Mouse (Mus musculus): Measurements from ENCODE around the gene Parp3. TPM values are rescaled to one million over a fixed set of nuclear protein-coding genes. Genes with fewer than 3 reads are reported as not detected.
A peak's percentile ranks its signal among the peaks of the same experiment; 100 is the strongest.

Gene Parp3
- polyA plus RNA-seq, 1 experiment from 2014 or later = 21.5 TPM

- H3K36me3 ChIP-seq (ENCODE audit: insufficient read depth, low read length) = peaks cover 13% of the 10 kb centered on the region; the same call in 1 of the 2 replicates
- 96% methylated on average over 10 of the region's 10 CpGs for WGBS
- DNase-seq (ENCODE audit: low spot score) (no peak), ATAC-seq (no peak)
- H3K27me3 ChIP-seq (replicated peaks; ENCODE audit: insufficient read depth, low read length) = no peaks in the 10 kb centered on the region
- no peak for TF ChIP-seq CTCF (IDR thresholded peaks at IDR 0.05)
- TF ChIP-seq EP300 (IDR thresholded peaks at IDR 0.05) = no peak
- H3K4me3 ChIP-seq (ENCODE audit: low read depth, low read length) = no peak overlapping the region
- H3K9me3 ChIP-seq (ENCODE audit: low read length) = no peaks in the 10 kb centered on the region
- no peak overlapping the region for H3K27ac ChIP-seq (ENCODE audit: low read length)
- peaks cover under 1% of the 10 kb centered on the region; the same call in 1 of the 2 replicates for H3K4me1 ChIP-seq (ENCODE audit: insufficient read depth, low read depth, low read length)
- no peak overlapping the region for H3K9ac ChIP-seq (replicated peaks; ENCODE audit: low read depth)
- no peak overlapping the region for H3K4me2 ChIP-seq (replicated peaks; ENCODE audit: low read depth, low read length)
Measured at GRCm38 (mm10) chr9:106483136-106483535, 6.4 kb upstream of the Parp3 start.

GRCm38 (mm10) chr9:106482578-106483115 lies 5.9 kb upstream of the Parp3 start:
- 84% methylated on average over 16 of the region's 17 CpGs for WGBS
- Histone ChIP-seq H3K4me3 (ENCODE audit: low read depth, low read length) (no peak overlapping the region), H3K27me3 (replicated peaks; ENCODE audit: insufficient read depth, low read length) (no peaks in the 10 kb centered on the region), H3K36me3 (ENCODE audit: insufficient read depth, low read length) (peaks cover 13% of the 10 kb centered on the region; the same call in 1 of the 2 replicates), H3K9ac (replicated peaks; ENCODE audit: low read depth) (no peak overlapping the region), H3K27ac (ENCODE audit: low read length) (no peak overlapping the region), H3K4me2 (replicated peaks; ENCODE audit: low read depth, low read length) (no peak overlapping the region), H3K4me1 (ENCODE audit: insufficient read depth, low read depth, low read length) (peaks cover 5% of the 10 kb centered on the region; the same call in 1 of the 2 replicates), H3K9me3 (ENCODE audit: low read length) (no peaks in the 10 kb centered on the region)
- no peak for TF ChIP-seq CTCF (IDR thresholded peaks at IDR 0.05)
- TF ChIP-seq EP300 (IDR thresholded peaks at IDR 0.05) = no peak
- no peak for ATAC-seq
- DNase-seq (ENCODE audit: low spot score) = no peak

GRCm38 (mm10) chr9:106481676-106482075 lies 4.9 kb upstream of the Parp3 start:
- 88% methylated on average over 13 of the region's 13 CpGs for WGBS
- TF ChIP-seq CTCF (IDR thresholded peaks at IDR 0.05) (no peak), EP300 (IDR thresholded peaks at IDR 0.05) (no peak)
- Histone ChIP-seq H3K27ac (ENCODE audit: low read length) (no peak overlapping the region), H3K4me1 (ENCODE audit: insufficient read depth, low read depth, low read length) (peaks cover 9% of the 10 kb centered on the region; the same call in 1 of the 2 replicates), H3K36me3 (ENCODE audit: insufficient read depth, low read length) (peaks cover 13% of the 10 kb centered on the region; the same call in 1 of the 2 replicates), H3K9ac (replicated peaks; ENCODE audit: low read depth) (no peak overlapping the region), H3K4me2 (replicated peaks; ENCODE audit: low read depth, low read length) (no peak overlapping the region), H3K9me3 (ENCODE audit: low read length) (no peaks in the 10 kb centered on the region), H3K27me3 (replicated peaks; ENCODE audit: insufficient read depth, low read length) (no peaks in the 10 kb centered on the region), H3K4me3 (ENCODE audit: low read depth, low read length) (no peak overlapping the region)
- ATAC-seq (no peak), DNase-seq (ENCODE audit: low spot score) (no peak)

- H3K27ac ChIP-seq (ENCODE audit: low read length) = no peak overlapping the region
- H3K4me1 ChIP-seq (ENCODE audit: insufficient read depth, low read depth, low read length) = peaks cover 9% of the 10 kb centered on the region; the same call in 1 of the 2 replicates
- 91% methylated on average over 14 of the region's 15 CpGs for WGBS
- H3K4me3 ChIP-seq (ENCODE audit: low read depth, low read length) = no peak overlapping the region
- peaks cover 13% of the 10 kb centered on the region; the same call in 1 of the 2 replicates for H3K36me3 ChIP-seq (ENCODE audit: insufficient read depth, low read length)
- ATAC-seq = no peak
- TF ChIP-seq EP300 (IDR thresholded peaks at IDR 0.05) (no peak), CTCF (IDR thresholded peaks at IDR 0.05) (no peak)
- H3K9me3 ChIP-seq (ENCODE audit: low read length) = no peaks in the 10 kb centered on the region
- DNase-seq (ENCODE audit: low spot score) = no peak
- H3K9ac ChIP-seq (replicated peaks; ENCODE audit: low read depth) = no peak overlapping the region
- no peak overlapping the region for H3K4me2 ChIP-seq (replicated peaks; ENCODE audit: low read depth, low read length)
- no peaks in the 10 kb centered on the region for H3K27me3 ChIP-seq (replicated peaks; ENCODE audit: insufficient read depth, low read length)
Measured at GRCm38 (mm10) chr9:106481075-106481474, 4.3 kb upstream of the Parp3 start.

GRCm38 (mm10) chr9:106480541-106480940 lies 3.8 kb upstream of the Parp3 start:
- Histone ChIP-seq H3K4me3 (ENCODE audit: low read depth, low read length) (no peak overlapping the region), H3K36me3 (ENCODE audit: insufficient read depth, low read length) (peaks cover 10% of the 10 kb centered on the region; the same call in 1 of the 2 replicates), H3K27me3 (replicated peaks; ENCODE audit: insufficient read depth, low read length) (no peaks in the 10 kb centered on the region), H3K4me1 (ENCODE audit: insufficient read depth, low read depth, low read length) (peaks cover 12% of the 10 kb centered on the region; the same call in 1 of the 2 replicates), H3K9ac (replicated peaks; ENCODE audit: low read depth) (no peak overlapping the region), H3K27ac (ENCODE audit: low read length) (no peak overlapping the region), H3K9me3 (ENCODE audit: low read length) (no peaks in the 10 kb centered on the region), H3K4me2 (replicated peaks; ENCODE audit: low read depth, low read length) (no peak overlapping the region)
- no peak for DNase-seq (ENCODE audit: low spot score)
- ATAC-seq = no peak
- TF ChIP-seq EP300 (IDR thresholded peaks at IDR 0.05) = no peak
- no peak for TF ChIP-seq CTCF (IDR thresholded peaks at IDR 0.05)
- 94% methylated on average over 7 of the region's 7 CpGs for WGBS

GRCm38 (mm10) chr9:106478101-106478500 lies 1.4 kb upstream of the Parp3 start:
- WGBS = 78% methylated on average over 9 of the region's 9 CpGs

More at GRCm38 (mm10) chr9:106478101-106478500, 1.4 kb upstream of the Parp3 start:
- H3K27me3 ChIP-seq (replicated peaks; ENCODE audit: insufficient read depth, low read length) = no peaks in the 10 kb centered on the region
- H3K9me3 ChIP-seq (ENCODE audit: low read length) = no peaks in the 10 kb centered on the region
- ATAC-seq (no peak), DNase-seq (ENCODE audit: low spot score) (no peak)
- no peak for TF ChIP-seq EP300 (IDR thresholded peaks at IDR 0.05)
- TF ChIP-seq CTCF (IDR thresholded peaks at IDR 0.05) = no peak
- peak overlapping the region; percentile 41; the same call in 1 of the 2 replicates for H3K9ac ChIP-seq (replicated peaks; ENCODE audit: low read depth)
- H3K36me3 ChIP-seq (ENCODE audit: insufficient read depth, low read length) = no peaks in the 10 kb centered on the region; the same call in 1 of the 2 replicates
- no peak overlapping the region; the same call in 1 of the 2 replicates for H3K4me3 ChIP-seq (ENCODE audit: low read depth, low read length)
- peak overlapping the region; percentile 91; the same call in 1 of the 2 replicates for H3K4me2 ChIP-seq (replicated peaks; ENCODE audit: low read depth, low read length)
- no peak overlapping the region for H3K27ac ChIP-seq (ENCODE audit: low read length)
- H3K4me1 ChIP-seq (ENCODE audit: insufficient read depth, low read depth, low read length) = peaks cover 28% of the 10 kb centered on the region

Data from lung, postnatal 0 days (tissue).